In genomic region chr3:9065892-9066291, GRCm38 (mm10) we compare ENCODE assay signal across 21 mouse cellular contexts.
DNase-seq lines count a peak whose midpoint lies in the region; ATAC-seq and TF ChIP-seq lines count a peak whose summit lies in the region.
"Had no signal": no experiment of that assay in that cellular context is flagged by ENCODE, and none has a peak within 500 bp of the region (broad histone marks: within the 10 kb centered on the region; RNA-seq: fewer than 3 reads in every experiment).

No protein-coding gene starts in this region.

- DNase-seq in forebrain, embryonic 11.5 days (ENCODE audit: low spot score), result peak; percentile 21
- peak; percentile 17 to 25 for DNase-seq in heart, postnatal 10 days
- no peak for DNase-seq in heart, adult 8-10 months (ENCODE audit: low spot score)
- peak; percentile 15 for DNase-seq in lung, postnatal 25 days (ENCODE audit: low spot score)
- DNase-seq in lung, adult 2 months, result no peak
- peak; percentile 41 for DNase-seq in retina, embryonic 14.5 days (ENCODE audit: low spot score)
- no peak for DNase-seq in retina, postnatal 1 day
- DNase-seq: adrenal gland, postnatal 10 days; adrenal gland, postnatal 36 days; cerebellum, adult 18-20 months; cerebellum, adult 9-10 months; cerebellum, postnatal 14 days; gastrocnemius, postnatal 25 days had no signal

- no peak for TF ChIP-seq POLR2A in lung, adult 2 months (IDR thresholded peaks at IDR 0.05; ENCODE audit: borderline replicate concordance, extremely low read depth, low read depth, low read length)

- no peak overlapping the region for H3K27ac ChIP-seq in forebrain, embryonic 11.5 days (ENCODE audit: low read depth, low read length)
- H3K27ac ChIP-seq in forebrain, embryonic 12.5 days, result no peak overlapping the region
- H3K27ac ChIP-seq: forebrain, embryonic 10.5 days; forebrain, embryonic 15.5 days; heart, embryonic 13.5 days; hindbrain, embryonic 10.5 days; hindbrain, embryonic 13.5 days had no signal

- no peaks in the 10 kb centered on the region for H3K9me3 ChIP-seq in forebrain, embryonic 11.5 days (ENCODE audit: control insufficient read depth, low read length)
- no peaks in the 10 kb centered on the region for H3K9me3 ChIP-seq in forebrain, embryonic 12.5 days
- H3K9me3 ChIP-seq: forebrain, embryonic 10.5 days; forebrain, embryonic 15.5 days; G1E; heart, embryonic 13.5 days; hindbrain, embryonic 10.5 days; hindbrain, embryonic 13.5 days had no signal

- H3K36me3 ChIP-seq in forebrain, embryonic 11.5 days (ENCODE audit: control insufficient read depth, insufficient read depth, low read length), result no peaks in the 10 kb centered on the region
- H3K36me3 ChIP-seq in forebrain, embryonic 12.5 days (replicated peaks), result no peaks in the 10 kb centered on the region
- H3K36me3 ChIP-seq: forebrain, embryonic 10.5 days; forebrain, embryonic 15.5 days; G1E; heart, embryonic 13.5 days; hindbrain, embryonic 10.5 days; hindbrain, embryonic 13.5 days had no signal

- H3K4me1 ChIP-seq in forebrain, embryonic 11.5 days (replicated peaks; ENCODE audit: control insufficient read depth, insufficient read depth, low read length), result no peaks in the 10 kb centered on the region
- no peaks in the 10 kb centered on the region for H3K4me1 ChIP-seq in forebrain, embryonic 12.5 days
- no peaks in the 10 kb centered on the region for H3K4me1 ChIP-seq in lung, adult 2 months (ENCODE audit: control insufficient read depth, insufficient read depth, low read length)
- H3K4me1 ChIP-seq: forebrain, embryonic 15.5 days; hindbrain, embryonic 10.5 days; hindbrain, embryonic 13.5 days had no signal

- no peak overlapping the region for H3K4me2 ChIP-seq in forebrain, embryonic 11.5 days (ENCODE audit: low read depth, low read length, severe bottlenecking)
- H3K4me2 ChIP-seq in forebrain, embryonic 12.5 days, result no peak overlapping the region
- H3K4me2 ChIP-seq: forebrain, embryonic 15.5 days; heart, embryonic 13.5 days; hindbrain, embryonic 13.5 days had no signal

- no peak for ATAC-seq in forebrain, embryonic 11.5 days (replicated peaks; ENCODE audit: low FRiP score)
- ATAC-seq in forebrain, embryonic 12.5 days (ENCODE audit: low FRiP score), result no peak
- ATAC-seq: Patski had no signal

- no peak for TF ChIP-seq CTCF in lung, adult 2 months (IDR thresholded peaks at IDR 0.05; ENCODE audit: insufficient read depth, low read length)

- intact Hi-C loops in heart, postnatal 10 days (cut with DNase I), result loop anchor here (1.0 to 2.0 kb wide), 2 partner anchors 109 to 471 kb away; no protein-coding TSS in a partner anchor

- no peak overlapping the region for H3K4me3 ChIP-seq in forebrain, embryonic 11.5 days (ENCODE audit: low read depth, low read length)
- no peak overlapping the region for H3K4me3 ChIP-seq in forebrain, embryonic 12.5 days (replicated peaks)
- H3K4me3 ChIP-seq in lung, adult 2 months (replicated peaks; ENCODE audit: extremely low read depth, low read depth, low read length), result no peak overlapping the region
- H3K4me3 ChIP-seq: forebrain, embryonic 10.5 days; forebrain, embryonic 15.5 days; heart, embryonic 13.5 days; hindbrain, embryonic 10.5 days; hindbrain, embryonic 13.5 days had no signal

- WGBS in forebrain, embryonic 11.5 days, result 74% methylated on average over 5 of the region's 5 CpGs
- WGBS in forebrain, embryonic 12.5 days, result 73% methylated on average over 5 of the region's 5 CpGs
- WGBS in lung, adult 2 months, result 75% methylated on average over 5 of the region's 5 CpGs

- no peaks in the 10 kb centered on the region for H3K27me3 ChIP-seq in forebrain, embryonic 11.5 days (ENCODE audit: control insufficient read depth, insufficient read depth, low read length)
- H3K27me3 ChIP-seq in forebrain, embryonic 12.5 days, result no peaks in the 10 kb centered on the region
- H3K27me3 ChIP-seq: forebrain, embryonic 15.5 days; hindbrain, embryonic 13.5 days had no signal

- H3K9ac ChIP-seq in forebrain, embryonic 11.5 days (ENCODE audit: low read length), result no peak overlapping the region
- H3K9ac ChIP-seq in forebrain, embryonic 12.5 days, result no peak overlapping the region
- H3K9ac ChIP-seq: forebrain, embryonic 15.5 days; heart, embryonic 13.5 days; hindbrain, embryonic 13.5 days had no signal

Comparison
In these comparisons a context has a peak if more than half of its experiments do, and no peak if none do; other contexts are left out.
1. DNase-seq: peak in forebrain, embryonic 11.5 days (single experiment), heart, postnatal 10 days (2 of 2), lung, postnatal 25 days (single experiment) and retina, embryonic 14.5 days (single experiment); none in heart, adult 8-10 months (single experiment), lung, adult 2 months (single experiment) and retina, postnatal 1 day (single experiment).